22 mouse cellular contexts compared by ENCODE assay signal in genomic region chr16:22417931-22418330, GRCm38 (mm10). TPM values are rescaled to one million over a fixed set of nuclear protein-coding genes. Genes with fewer than 3 reads are reported as not detected.
DNase-seq lines count a peak whose midpoint lies in the region; TF ChIP-seq lines count a peak whose summit lies in the region.
"Had no signal": no experiment of that assay in that cellular context is flagged by ENCODE, and none has a peak within 500 bp of the region (broad histone marks: within the 10 kb centered on the region; RNA-seq: fewer than 3 reads in every experiment).

No protein-coding gene starts in this region.

- H3K9ac ChIP-seq in ES-E14 (ENCODE audit: insufficient read depth, low read depth, low read length, poor library complexity, severe bottlenecking): no peak overlapping the region
- H3K9ac ChIP-seq: embryonic facial prominence, embryonic 12.5 days; forebrain, embryonic 12.5 days; hindbrain, embryonic 14.5 days; midbrain, embryonic 15.5 days; neural tube, embryonic 12.5 days had no signal

- DNase-seq in frontal cortex, adult 2 months (ENCODE audit: extremely low spot score in 1 of 2, low spot score in 1 of 2): peak; percentile 73 to 74
- no peak for DNase-seq in frontal cortex, postnatal 14 days (ENCODE audit: low spot score in 2 of 2)
- DNase-seq in left cerebral cortex, adult 18-20 months (ENCODE audit: low spot score in 2 of 2): peak; percentile 60 to 76
- DNase-seq in left cerebral cortex, postnatal 10 days (ENCODE audit: extremely low spot score in 1 of 2, low spot score in 2 of 2): no peak
- no peak for DNase-seq in ES-E14 (ENCODE audit: low read depth, low spot score)
- DNase-seq in telencephalon, adult 2 months (ENCODE audit: low read depth, low spot score): peak; percentile 81
- DNase-seq in urinary bladder, adult 2 months (ENCODE audit: low spot score): no peak
- DNase-seq: adrenal gland, adult 2 months; cerebellum, postnatal 25 days; gastrocnemius, postnatal 10 days; heart, postnatal 4 days; kidney, adult 18-20 months; liver; thymus, postnatal 36 days had no signal

- H3K9me3 ChIP-seq in ES-E14 (ENCODE audit: control insufficient read depth, insufficient read depth, low read depth, low read length): no peaks in the 10 kb centered on the region
- H3K9me3 ChIP-seq: embryonic facial prominence, embryonic 12.5 days; forebrain, embryonic 12.5 days; heart, embryonic 10.5 days; limb, embryonic 10.5 days; midbrain, embryonic 15.5 days; neural tube, embryonic 12.5 days had no signal

- intact Hi-C loops in left cerebral cortex, postnatal 10 days (cut with DNase I): no loop called here

- peak overlapping the region; percentile 96 for H3K27ac ChIP-seq in ES-E14 (ENCODE audit: insufficient read depth, low read depth, low read length, poor library complexity, severe bottlenecking)
- H3K27ac ChIP-seq: embryonic facial prominence, embryonic 12.5 days; forebrain, embryonic 12.5 days; heart, embryonic 10.5 days; hindbrain, embryonic 14.5 days; limb, embryonic 10.5 days; macrophage; midbrain, embryonic 15.5 days; neural tube, embryonic 12.5 days had no signal

- peaks cover 26% of the 10 kb centered on the region for H3K36me3 ChIP-seq in ES-E14 (ENCODE audit: control insufficient read depth, insufficient read depth, low read length, poor library complexity, severe bottlenecking)
- H3K36me3 ChIP-seq: forebrain, embryonic 12.5 days; midbrain, embryonic 15.5 days; neural tube, embryonic 12.5 days had no signal

- H3K4me3 ChIP-seq in ES-E14 (ENCODE audit: insufficient read depth in 1 of 2, low read depth in 1 of 2, low read length in 2 of 2, poor library complexity in 1 of 2, severe bottlenecking in 1 of 2): no peak overlapping the region
- H3K4me3 ChIP-seq: embryonic facial prominence, embryonic 12.5 days; forebrain, embryonic 12.5 days; heart, embryonic 10.5 days; limb, embryonic 10.5 days; midbrain, embryonic 15.5 days; neural tube, embryonic 12.5 days had no signal

- in situ Hi-C loops in ES-E14 (cut with MboI; ENCODE audit: low sequenced_read_pairs in 2 of 2, unreplicated experiment in 2 of 2): loop anchor here in 1 of 2 experiments (25.0 kb wide), 1 partner anchor 694 kb away; the partner anchor contains the start of gene Eif4a2

- H3K4me1 ChIP-seq in ES-E14 (ENCODE audit: control insufficient read depth in 2 of 2, insufficient read depth in 2 of 2, low read length in 2 of 2, poor library complexity in 1 of 2): peaks cover 34 to 41% of the 10 kb centered on the region in 2 experiments
- H3K4me1 ChIP-seq: forebrain, embryonic 12.5 days; limb, embryonic 10.5 days; midbrain, embryonic 15.5 days had no signal

TF ChIP-seq in ES-E14, 5 proteins besides CTCF, POLR2A, EP300 and RAD21:
- TF ChIP-seq HCFC1 (IDR thresholded peaks at IDR 0.05; ENCODE audit: borderline replicate concordance, insufficient read depth, low read length): no peak
- TF ChIP-seq ZC3H11A (IDR thresholded peaks at IDR 0.05; ENCODE audit: borderline replicate concordance, low read depth, low read length): no peak
- no peak for TF ChIP-seq ZNF384 (IDR thresholded peaks at IDR 0.05; ENCODE audit: low read depth, low read length)
- no peak for TF ChIP-seq MAFK (IDR thresholded peaks at IDR 0.05; ENCODE audit: insufficient read depth, low read depth, low read length)
- TF ChIP-seq CHD2 (IDR thresholded peaks at IDR 0.05; ENCODE audit: low read depth, low read length): no peak

RNA-seq across cellular contexts. Expression of gene Etv5, which starts 21.6 kb away (rescaled TPM):
- 55.9 and 57.6 TPM in 2 replicates for polyA plus RNA-seq in frontal cortex, adult 2 months (2012; rRNA removed)
- total RNA-seq in left cerebral cortex, adult 18-20 months (2021): 100 to 1,000 TPM in 1 of 2 experiments, 10 to 100 TPM in 1; 89.3 to 104 TPM
- total RNA-seq in left cerebral cortex, postnatal 10 days (2021): 10 to 100 TPM; 39.1 to 39.3 TPM
- total RNA-seq in ES-E14 (2012; rRNA removed): 136 and 147 TPM in 2 replicates
- polyA plus RNA-seq in urinary bladder, adult 2 months (2012; rRNA removed): 14.8 and 15.9 TPM in 2 replicates

Comparison
In these comparisons a context has a peak if more than half of its experiments do, and no peak if none do; other contexts are left out.
1. DNase-seq: peak in frontal cortex, adult 2 months (2 of 2), left cerebral cortex, adult 18-20 months (2 of 2) and telencephalon, adult 2 months (single experiment); none in frontal cortex, postnatal 14 days (0 of 2), left cerebral cortex, postnatal 10 days (0 of 2), ES-E14 (single experiment) and urinary bladder, adult 2 months (single experiment).